Mouse (Mus musculus): ENCODE measurements around the gene Tspan14. TPM values are rescaled to one million over a fixed set of nuclear protein-coding genes. Genes with fewer than 3 reads are reported as not detected.

The Tspan14 gene
- polyA plus RNA-seq, 2 experiments, result 22.0 to 25.4 TPM

DNA sequence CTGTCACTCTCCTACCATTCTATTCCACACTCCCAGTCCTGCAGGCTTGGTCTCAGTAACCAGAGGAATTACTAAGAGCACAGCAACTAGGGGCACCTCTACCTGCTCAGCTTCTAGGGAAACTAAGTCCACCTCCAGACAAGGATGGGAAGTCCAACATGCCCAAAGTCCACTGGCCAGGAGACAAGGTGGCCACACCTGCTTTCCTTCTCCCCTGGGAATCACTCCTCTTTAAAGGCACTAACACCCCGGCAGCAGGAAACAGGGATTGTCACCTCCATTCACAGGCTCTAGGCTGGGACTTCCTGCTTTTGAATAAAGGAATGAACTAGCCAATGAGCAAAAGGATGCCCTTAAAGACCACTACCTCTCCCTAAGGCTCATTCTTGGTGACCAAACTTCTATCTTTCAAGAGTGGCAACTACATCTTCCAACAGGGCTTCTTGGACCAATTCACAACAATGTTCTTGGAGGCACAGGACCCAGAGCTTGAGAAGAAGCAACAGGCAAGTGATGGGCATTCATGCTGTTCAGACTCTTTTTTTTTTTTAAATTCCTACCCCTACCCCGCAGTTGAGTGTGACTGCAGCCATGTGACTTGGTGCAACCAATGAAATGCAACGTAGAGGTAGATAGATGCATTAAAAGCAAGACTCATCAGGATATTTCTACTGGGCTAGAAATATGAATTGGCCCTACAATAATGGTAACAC, 3.0 kb downstream of the Tspan14 start:
- Histone ChIP-seq H3K9ac (replicated peaks) (peak overlapping the region; percentile 40), H3K9me3 (ENCODE audit: control insufficient read depth, low read length) (no peaks in the 10 kb centered on the region), H3K4me2 (ENCODE audit: low read depth) (peak overlapping the region; percentile 86), H3K4me3 (ENCODE audit: insufficient read depth in 1 of 2, low read depth in 2 of 2, low read length in 2 of 2) (no peak overlapping the region), H3K27ac (peak overlapping the region; percentile 88), H3K4me1 (replicated peaks; ENCODE audit: control insufficient read depth in 2 of 2, insufficient read depth in 2 of 2, low read length in 1 of 2) (peaks cover 64 to 68% of the 10 kb centered on the region in 2 experiments), H3K36me3 (replicated peaks; ENCODE audit: control insufficient read depth, insufficient read depth, low read depth) (no peaks in the 10 kb centered on the region), H3K27me3 (ENCODE audit: control insufficient read depth, insufficient read depth, low read length) (no peaks in the 10 kb centered on the region)
- WGBS (ENCODE audit: insufficient replicate concordance), result 29% methylated on average over 3 of the region's 3 CpGs
- no peak for DNase-seq (ENCODE audit: low read depth in 3 of 3, low spot score in 3 of 3)
- ATAC-seq (ENCODE audit: insufficient read depth), result no peak
- TF ChIP-seq EP300 (IDR thresholded peaks at IDR 0.05; ENCODE audit: low read depth), result no peak
- no peak for TF ChIP-seq CTCF (IDR thresholded peaks at IDR 0.05; ENCODE audit: low read depth)

DNA sequence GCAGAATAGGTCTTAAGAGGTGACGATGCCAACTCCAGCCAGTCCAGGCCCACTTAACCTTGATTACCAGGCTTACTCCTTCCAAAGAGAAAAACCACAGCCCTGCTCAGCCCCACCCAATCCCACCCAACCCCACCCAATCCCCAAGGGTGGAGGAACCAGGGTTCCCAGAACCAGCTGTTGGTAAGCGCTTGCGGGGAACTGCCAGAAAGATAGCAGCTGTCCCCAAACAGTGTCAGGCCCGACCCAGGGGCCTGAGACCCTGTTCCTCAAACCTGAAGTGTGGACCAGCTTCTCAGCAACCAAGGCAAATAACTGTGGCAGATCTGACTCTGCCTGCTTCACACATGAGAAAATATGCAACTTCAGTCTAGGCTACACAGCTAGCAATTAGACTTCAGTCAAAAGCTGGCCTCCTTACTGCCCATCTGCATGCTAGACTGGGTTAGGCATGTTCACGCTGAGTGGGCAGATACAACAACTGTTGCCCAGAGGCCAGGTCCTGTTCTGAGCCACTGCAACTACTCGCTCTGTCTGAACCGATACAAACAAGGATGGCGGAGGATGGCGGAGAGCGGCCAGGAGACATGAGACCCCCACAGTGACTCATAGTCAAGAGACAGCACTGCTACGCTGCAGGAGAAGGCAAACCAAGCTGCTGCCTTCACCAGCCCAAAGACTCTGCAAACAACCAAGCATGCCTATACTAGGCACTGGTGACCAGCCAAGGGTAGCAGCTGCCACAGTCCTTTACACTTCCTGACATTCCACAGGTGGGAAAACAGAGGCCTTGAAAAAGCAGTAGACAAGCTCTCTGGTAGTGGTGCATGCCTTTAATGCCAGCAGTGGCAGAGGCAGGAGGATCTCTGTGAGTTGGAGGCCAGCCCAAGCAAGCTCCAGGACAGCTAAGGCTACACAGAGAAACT, 4.0 kb downstream of the Tspan14 start:
- Histone ChIP-seq H3K4me3 (ENCODE audit: insufficient read depth in 1 of 2, low read depth in 2 of 2, low read length in 2 of 2) (peak overlapping the region; percentile 17 to 34), H3K4me2 (ENCODE audit: low read depth) (peak overlapping the region; percentile 86), H3K9me3 (ENCODE audit: control insufficient read depth, low read length) (no peaks in the 10 kb centered on the region), H3K4me1 (replicated peaks; ENCODE audit: control insufficient read depth in 2 of 2, insufficient read depth in 2 of 2, low read length in 1 of 2) (peaks cover 71 to 74% of the 10 kb centered on the region in 2 experiments), H3K9ac (replicated peaks) (peak overlapping the region; percentile 60), H3K27me3 (ENCODE audit: control insufficient read depth, insufficient read depth, low read length) (no peaks in the 10 kb centered on the region), H3K36me3 (replicated peaks; ENCODE audit: control insufficient read depth, insufficient read depth, low read depth) (no peaks in the 10 kb centered on the region), H3K27ac (peak overlapping the region; percentile 88)
- no peak for TF ChIP-seq CTCF (IDR thresholded peaks at IDR 0.05; ENCODE audit: low read depth)
- no peak for TF ChIP-seq EP300 (IDR thresholded peaks at IDR 0.05; ENCODE audit: low read depth)
- WGBS (ENCODE audit: insufficient replicate concordance), result 28% methylated on average over 11 of the region's 11 CpGs
- ATAC-seq (ENCODE audit: insufficient read depth) (peak; percentile 41), DNase-seq (ENCODE audit: low read depth in 3 of 3, low spot score in 3 of 3) (peak; percentile 52 to 79 (median 64))

DNA sequence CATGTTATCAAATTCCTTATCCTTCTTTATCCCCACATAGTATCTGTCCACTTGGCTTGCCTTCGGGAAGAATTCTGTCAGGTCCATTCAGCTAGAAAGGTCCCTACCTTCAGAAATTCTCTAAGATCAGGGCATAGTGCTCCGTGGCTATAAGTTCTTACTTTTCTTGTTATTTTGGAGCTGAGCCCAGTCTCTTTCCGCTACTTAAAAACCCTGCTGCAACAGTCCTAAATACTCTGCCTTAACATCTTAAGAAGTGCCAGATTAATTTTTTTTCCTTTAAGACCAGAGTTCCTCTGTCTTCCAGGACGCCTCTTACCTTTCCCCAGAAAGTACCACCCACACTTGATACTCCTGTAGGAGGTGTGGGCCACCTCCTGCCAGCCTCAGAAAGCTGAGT, 6.4 kb downstream of the Tspan14 start:
- no peaks in the 10 kb centered on the region for H3K27me3 ChIP-seq (ENCODE audit: control insufficient read depth, insufficient read depth, low read length)
- no peak overlapping the region for H3K4me3 ChIP-seq (ENCODE audit: insufficient read depth in 1 of 2, low read depth in 2 of 2, low read length in 2 of 2)
- H3K9me3 ChIP-seq (ENCODE audit: control insufficient read depth, low read length), result no peaks in the 10 kb centered on the region
- H3K9ac ChIP-seq (replicated peaks), result no peak overlapping the region
- peak overlapping the region; percentile 11; the same call in 1 of the 2 replicates for H3K4me2 ChIP-seq (ENCODE audit: low read depth)
- 48% methylated on average over 4 of the region's 4 CpGs for WGBS (ENCODE audit: insufficient replicate concordance)
- TF ChIP-seq CTCF (IDR thresholded peaks at IDR 0.05; ENCODE audit: low read depth) (no peak), EP300 (IDR thresholded peaks at IDR 0.05; ENCODE audit: low read depth) (no peak)
- no peak for DNase-seq (ENCODE audit: low read depth in 3 of 3, low spot score in 3 of 3)
- no peaks in the 10 kb centered on the region for H3K36me3 ChIP-seq (replicated peaks; ENCODE audit: control insufficient read depth, insufficient read depth, low read depth)
- ATAC-seq (ENCODE audit: insufficient read depth), result no peak
- H3K4me1 ChIP-seq (replicated peaks; ENCODE audit: control insufficient read depth in 2 of 2, insufficient read depth in 2 of 2, low read length in 1 of 2), result peaks cover 86 to 87% of the 10 kb centered on the region in 2 experiments
- H3K27ac ChIP-seq, result 0 out of 2 replicates have a peak overlapping the region, but pooled peaks have one; percentile 8

DNA sequence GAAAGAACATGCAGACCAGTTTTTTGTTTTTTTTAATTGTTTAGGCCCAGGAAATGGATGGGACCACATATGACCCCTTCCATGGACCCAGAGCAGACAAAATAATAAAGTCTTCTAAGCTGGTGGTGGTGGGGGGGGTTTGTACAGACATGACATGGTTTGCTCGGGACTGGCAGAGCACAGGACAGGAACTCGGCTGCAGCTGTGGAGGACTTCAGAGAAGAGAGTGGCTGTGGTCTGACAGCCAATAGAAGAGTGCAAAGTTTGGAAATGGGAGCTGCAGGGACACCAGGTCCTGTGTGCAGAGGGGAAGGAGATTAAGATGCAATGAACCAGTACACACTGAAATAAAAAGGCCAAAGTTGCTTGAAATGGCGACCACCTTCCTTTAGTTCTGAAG, 7.0 kb downstream of the Tspan14 start:
- no peak for DNase-seq (ENCODE audit: low read depth in 3 of 3, low spot score in 3 of 3)
- Histone ChIP-seq H3K9ac (replicated peaks) (no peak overlapping the region), H3K27ac (peak overlapping the region; percentile 52; the same call in 1 of the 2 replicates), H3K4me1 (replicated peaks; ENCODE audit: control insufficient read depth in 2 of 2, insufficient read depth in 2 of 2, low read length in 1 of 2) (peaks cover 86% of the 10 kb centered on the region in 2 experiments), H3K4me3 (ENCODE audit: insufficient read depth in 1 of 2, low read depth in 2 of 2, low read length in 2 of 2) (no peak overlapping the region), H3K27me3 (ENCODE audit: control insufficient read depth, insufficient read depth, low read length) (no peaks in the 10 kb centered on the region), H3K36me3 (replicated peaks; ENCODE audit: control insufficient read depth, insufficient read depth, low read depth) (no peaks in the 10 kb centered on the region), H3K4me2 (ENCODE audit: low read depth) (peak overlapping the region; percentile 36), H3K9me3 (ENCODE audit: control insufficient read depth, low read length) (no peaks in the 10 kb centered on the region)
- WGBS (ENCODE audit: insufficient replicate concordance), result 15% methylated on average over 3 of the region's 3 CpGs
- no peak for ATAC-seq (ENCODE audit: insufficient read depth)
- TF ChIP-seq CTCF (IDR thresholded peaks at IDR 0.05; ENCODE audit: low read depth), result no peak
- TF ChIP-seq EP300 (IDR thresholded peaks at IDR 0.05; ENCODE audit: low read depth), result no peak

DNA sequence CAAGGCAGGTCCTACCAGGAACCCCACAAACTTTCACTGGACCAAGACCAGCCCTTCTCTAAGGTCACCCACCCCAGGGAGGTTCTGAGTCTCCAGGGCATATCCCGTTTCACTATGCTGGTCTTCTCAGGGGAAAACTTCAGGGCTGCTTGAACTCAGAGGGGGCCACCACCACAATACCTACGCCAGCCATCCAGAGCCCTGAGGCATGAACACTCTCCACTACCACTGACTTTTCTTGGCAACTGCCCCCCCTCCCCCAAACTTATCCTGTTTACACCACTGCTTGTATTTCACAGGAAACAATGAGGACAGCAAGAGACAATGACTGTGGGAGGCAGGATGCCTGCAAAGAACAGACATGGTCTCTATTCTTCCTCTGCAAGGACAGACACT, 7.6 kb downstream of the Tspan14 start:
- peaks cover 86 to 87% of the 10 kb centered on the region in 2 experiments for H3K4me1 ChIP-seq (replicated peaks; ENCODE audit: control insufficient read depth in 2 of 2, insufficient read depth in 2 of 2, low read length in 1 of 2)
- no peaks in the 10 kb centered on the region for H3K9me3 ChIP-seq (ENCODE audit: control insufficient read depth, low read length)
- WGBS (ENCODE audit: insufficient replicate concordance), result 47% methylated on average over 2 of the region's 2 CpGs
- no peak overlapping the region for H3K4me3 ChIP-seq (ENCODE audit: insufficient read depth in 1 of 2, low read depth in 2 of 2, low read length in 2 of 2)
- peak overlapping the region; percentile 52 for H3K27ac ChIP-seq
- H3K27me3 ChIP-seq (ENCODE audit: control insufficient read depth, insufficient read depth, low read length), result no peaks in the 10 kb centered on the region
- TF ChIP-seq EP300 (IDR thresholded peaks at IDR 0.05; ENCODE audit: low read depth) (no peak), CTCF (IDR thresholded peaks at IDR 0.05; ENCODE audit: low read depth) (no peak)
- no peak for ATAC-seq (ENCODE audit: insufficient read depth)
- H3K9ac ChIP-seq (replicated peaks), result 0 out of 2 replicates have a peak overlapping the region, but pooled peaks have one; percentile 5
- no peak for DNase-seq (ENCODE audit: low read depth in 3 of 3, low spot score in 3 of 3)
- no peaks in the 10 kb centered on the region for H3K36me3 ChIP-seq (replicated peaks; ENCODE audit: control insufficient read depth, insufficient read depth, low read depth)
- H3K4me2 ChIP-seq (ENCODE audit: low read depth), result peak overlapping the region; percentile 36
